Mouse (Mus musculus) heart, embryonic 15.5 days (tissue): ENCODE results near the gene Trmt112. TPM values are rescaled to one million over a fixed set of nuclear protein-coding genes. Genes with fewer than 3 reads are reported as not detected.
A peak's percentile ranks its signal among the peaks of the same experiment; 100 is the strongest.

ENCODE experiments used
- ATAC-seq: fragments of 200-750 bp; cut with Nextera tagmentation; replicated peaks from 2 replicates; pipeline ENCODE4 v1.8.0; 2017; ENCODE audit warnings: low read depth, moderate TSS enrichment; ENCODE audit not compliant: insufficient number of reproducible peaks, insufficient read depth, low FRiP score
- H3K27ac ChIP-seq: fragments of 300-500 bp; sonication (generic); 2 replicates; pipeline ENCODE4 v1.5.1; 2015; ENCODE audit warnings: mild to moderate bottlenecking, inconsistent platforms
- H3K27me3 ChIP-seq: fragments of 300-500 bp; sonication (generic); 2 replicates; pipeline ENCODE4 v1.6.1; 2015; ENCODE audit warnings: inconsistent platforms
- H3K36me3 ChIP-seq: fragments of 300-500 bp; sonication (generic); 2 replicates; pipeline ENCODE4 v1.6.1; 2015; ENCODE audit warnings: mild to moderate bottlenecking, inconsistent platforms
- H3K4me1 ChIP-seq: fragments of 300-500 bp; sonication (generic); replicated peaks from 2 replicates; pipeline ENCODE4 v1.6.1; 2015; ENCODE audit warnings: inconsistent platforms
- H3K4me2 ChIP-seq: fragments of 300-500 bp; sonication (generic); 2 replicates; pipeline ENCODE4 v1.6.1; 2015; ENCODE audit warnings: inconsistent platforms, mild to moderate bottlenecking, moderate library complexity
- H3K4me3 ChIP-seq: fragments of 300-500 bp; sonication (generic); 2 replicates; pipeline ENCODE4 v1.5.1; 2015; ENCODE audit warnings: mild to moderate bottlenecking, inconsistent platforms
- H3K9ac ChIP-seq: fragments of 300-500 bp; sonication (generic); 2 replicates; pipeline ENCODE4 v1.6.1; 2015; ENCODE audit warnings: mild to moderate bottlenecking, inconsistent platforms
- H3K9me3 ChIP-seq: fragments of 300-500 bp; sonication (generic); replicated peaks from 2 replicates; pipeline ENCODE4 v1.6.1; 2016; ENCODE audit warnings: inconsistent platforms
- WGBS: fragments of 180-500 bp; shearing (Covaris S2); methylation state at CpG from one replicate; pipeline ENCODE4 v1.1.7; 2015; ENCODE audit warnings: mixed read lengths; 5-methylcytosine and 5-hydroxymethylcytosine counted together
- polyA plus RNA-seq: library from polyadenylated mRNA; unstranded; fragments of >200 nt; fragmentation: Nextera tagmentation; extraction: Ambion mirVana; gene quantifications from 2 replicates; pipeline ENCODE4 v1.2.1, GENCODE M21; 2015

The Trmt112 gene
- polyA plus RNA-seq, result 72.8 and 80.1 TPM in 2 replicates

DNA sequence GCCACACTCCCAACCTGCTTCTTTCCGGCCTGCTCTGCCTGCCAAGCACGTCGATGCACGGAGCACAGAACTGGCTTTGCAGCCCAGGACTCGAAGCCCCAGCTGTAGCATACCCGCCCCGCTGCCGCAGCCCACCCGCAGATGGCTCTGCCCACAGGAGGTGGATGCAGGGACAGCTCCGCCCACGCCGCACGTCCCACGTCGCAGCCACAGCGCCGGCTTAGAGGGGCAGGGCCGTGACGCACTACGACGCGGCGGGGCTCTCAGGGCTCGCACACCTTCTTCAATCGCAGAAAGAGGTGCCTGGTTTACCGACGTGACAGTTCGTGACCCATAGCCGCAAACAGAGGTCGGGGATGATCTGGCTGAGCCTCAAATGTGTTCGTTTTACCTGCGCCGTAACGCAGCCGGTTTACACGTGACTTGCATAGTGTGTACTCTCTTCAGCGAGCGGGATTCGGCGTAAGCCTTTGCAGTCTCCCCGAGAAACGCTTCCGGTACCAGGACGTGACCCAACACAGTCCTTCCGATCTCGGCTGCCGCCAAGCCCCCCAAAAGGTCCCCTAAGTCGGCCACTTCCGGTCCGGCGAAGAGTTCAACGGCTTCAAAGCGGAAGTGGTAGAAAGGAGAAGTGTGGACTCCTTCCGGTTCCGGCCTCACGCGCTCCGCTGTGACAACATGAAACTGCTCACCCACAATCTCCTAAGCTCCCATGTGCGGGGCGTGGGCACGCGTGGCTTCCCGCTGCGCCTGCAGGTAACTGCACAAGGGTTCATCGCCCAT, at the start of gene Trmt112, which contains the start of gene Prdx5:
TSS of gene Trmt112 (plus strand) at position 192 of the 783 bp plus-strand sequence.
TSS of gene Prdx5 (minus strand) at position 600 of the 783 bp plus-strand sequence.
- Histone ChIP-seq H3K27me3 (no peaks in the 10 kb centered on the region), H3K9ac (peak within 1 kb of the TSS; percentile 76), H3K27ac (peak within 1 kb of the TSS; percentile 100), H3K4me3 (peak within 1 kb of the TSS; percentile 80), H3K4me1 (peaks cover 30% of the 10 kb centered on the region), H3K36me3 (peaks cover 54% of the 10 kb centered on the region), H3K4me2 (peak within 1 kb of the TSS; percentile 83), H3K9me3 (no peaks in the 10 kb centered on the region)
- WGBS, result under 1% methylated on average over 65 of the region's 65 CpGs
- peak; percentile 90 for ATAC-seq

- H3K36me3 ChIP-seq, result no peaks in the 10 kb centered on the region
- no peak overlapping the region for H3K4me3 ChIP-seq
- peaks cover 8% of the 10 kb centered on the region for H3K27me3 ChIP-seq
- no peaks in the 10 kb centered on the region for H3K9me3 ChIP-seq
- WGBS, result 78% methylated on average over 3 of the region's 3 CpGs
- peaks cover 16% of the 10 kb centered on the region for H3K4me1 ChIP-seq
- no peak overlapping the region for H3K9ac ChIP-seq
- no peak overlapping the region for H3K27ac ChIP-seq
- ATAC-seq, result no peak
- H3K4me2 ChIP-seq, result no peak overlapping the region
These were observed 49.5 kb upstream of the Trmt112 start for GRCm38 (mm10) chr19:6859971-6860370.

DNA sequence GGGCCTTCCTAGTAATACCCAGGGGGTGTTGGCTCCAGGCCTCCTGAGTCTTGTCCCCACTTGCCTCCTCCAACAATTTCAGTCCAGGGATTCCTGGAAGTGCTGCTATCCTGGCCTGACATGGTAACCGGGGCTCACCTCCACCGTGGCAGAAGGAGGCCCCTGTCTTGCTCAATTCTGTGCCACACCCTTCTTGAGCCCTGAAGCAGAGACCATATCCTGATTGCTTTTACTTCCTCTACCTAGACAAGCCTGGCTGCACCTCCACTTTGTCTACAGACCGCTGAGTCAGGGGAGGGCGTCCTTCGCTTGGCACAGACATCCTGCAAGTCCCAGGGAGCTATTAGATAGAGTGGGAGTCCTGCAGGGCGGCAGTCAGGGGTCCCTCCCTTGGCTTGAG, 48.8 kb upstream of the Trmt112 start:
- no peak overlapping the region for H3K4me2 ChIP-seq
- peaks cover 9% of the 10 kb centered on the region for H3K4me1 ChIP-seq
- H3K9me3 ChIP-seq, result no peaks in the 10 kb centered on the region
- no peaks in the 10 kb centered on the region for H3K36me3 ChIP-seq
- H3K27ac ChIP-seq, result no peak overlapping the region
- whole genome bisulfite sequencing, result 77% methylated on average over 6 of the region's 6 CpGs
- no peak overlapping the region for H3K9ac ChIP-seq
- ATAC-seq, result no peak
- H3K4me3 ChIP-seq, result no peak overlapping the region
- peaks cover 5% of the 10 kb centered on the region; the same call in 1 of the 2 replicates for H3K27me3 ChIP-seq

DNA sequence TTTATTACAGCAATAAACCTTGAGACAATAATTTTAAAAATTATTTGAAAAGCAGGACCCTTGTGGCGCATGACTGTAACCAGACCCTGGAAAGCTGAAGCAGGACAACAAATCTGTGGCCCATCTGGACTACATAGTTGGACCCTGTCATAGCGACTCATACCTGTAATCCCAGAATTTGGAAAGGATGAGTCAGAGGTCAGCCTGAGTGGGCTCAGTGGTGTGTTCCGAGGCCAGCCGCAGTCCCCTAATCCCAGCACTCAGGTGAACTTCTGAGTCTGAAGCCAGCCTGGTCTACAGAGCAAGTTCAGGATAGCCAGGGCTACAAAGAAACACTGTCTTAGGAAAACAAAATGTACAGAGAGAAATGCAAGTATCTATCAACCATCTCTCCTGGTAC, 48.0 kb upstream of the Trmt112 start:
- Histone ChIP-seq H3K4me3 (no peak overlapping the region), H3K27me3 (no peaks in the 10 kb centered on the region), H3K36me3 (no peaks in the 10 kb centered on the region), H3K4me2 (no peak overlapping the region), H3K4me1 (peaks cover 1% of the 10 kb centered on the region; the same call in 1 of the 2 replicates), H3K27ac (no peak overlapping the region), H3K9me3 (no peaks in the 10 kb centered on the region), H3K9ac (no peak overlapping the region)
- WGBS, result 91% methylated on average over 4 of the region's 4 CpGs
- ATAC-seq, result no peak

DNA sequence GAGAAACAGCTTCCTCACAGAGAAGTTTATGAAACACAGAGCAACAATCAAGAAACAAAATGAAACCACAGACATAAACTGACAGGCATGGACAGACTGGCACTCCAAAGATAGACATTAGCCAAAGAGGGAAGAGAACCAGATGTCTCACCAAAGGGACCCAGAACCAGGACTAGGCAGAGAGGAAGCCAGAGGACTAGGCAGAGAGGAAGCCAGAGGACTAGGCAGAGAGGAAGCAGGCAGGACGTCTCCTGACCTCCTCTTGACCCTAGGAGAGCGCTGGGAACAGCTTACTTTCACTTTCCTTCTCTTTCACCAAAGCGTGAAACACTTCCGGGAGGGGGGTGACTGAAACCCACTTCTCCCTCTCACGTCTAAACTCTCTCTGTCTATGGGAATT, 40.1 kb upstream of the Trmt112 start:
- ATAC-seq, result no peak; the same call in 1 of the 2 replicates

DNA sequence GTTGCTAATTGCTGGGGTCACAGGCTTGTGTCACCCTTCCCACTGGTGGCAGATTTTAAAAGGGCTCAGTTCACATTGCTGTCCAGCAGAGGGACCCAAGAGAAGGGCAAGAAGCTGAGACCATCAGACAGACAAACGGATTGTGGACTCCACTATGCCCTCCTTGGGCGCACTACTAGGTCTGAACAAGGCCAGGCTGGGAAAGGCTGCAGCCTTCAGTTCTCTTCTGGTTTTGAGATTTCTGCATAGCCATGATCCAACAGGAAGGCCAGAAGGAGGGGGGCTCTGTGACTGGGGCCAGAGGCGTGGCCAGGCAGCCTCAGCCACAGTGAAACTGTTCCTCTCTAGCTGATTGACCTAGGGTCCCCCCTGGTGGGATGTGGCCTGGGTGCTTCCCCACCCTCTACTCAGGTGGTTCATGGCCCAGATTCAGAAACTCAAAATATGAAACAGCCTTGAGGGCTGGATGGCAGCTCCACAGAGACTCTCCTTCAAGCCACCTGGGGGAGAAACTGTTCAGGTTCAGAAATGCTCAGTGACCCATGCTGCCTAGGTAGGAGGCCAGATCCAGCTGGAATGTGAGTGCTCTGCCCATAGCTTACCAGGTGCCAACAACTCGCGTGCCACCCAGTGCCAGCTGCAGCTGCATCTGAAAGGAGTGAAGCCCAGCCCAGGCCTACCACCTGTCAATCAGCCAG, 37.8 kb upstream of the Trmt112 start:
- Histone ChIP-seq H3K4me1 (0 out of 2 replicates have a peak, but pooled peaks cover 8% of the 10 kb centered on the region), H3K36me3 (no peaks in the 10 kb centered on the region), H3K4me2 (no peak overlapping the region), H3K27ac (no peak overlapping the region), H3K4me3 (no peak overlapping the region), H3K27me3 (no peaks in the 10 kb centered on the region), H3K9me3 (no peaks in the 10 kb centered on the region), H3K9ac (no peak overlapping the region)
- 62% methylated on average over 5 of the region's 5 CpGs for WGBS
- no peak for ATAC-seq

More for the DNA sequence above, 40.1 kb upstream of the Trmt112 start:
- Histone ChIP-seq H3K27me3 (no peaks in the 10 kb centered on the region), H3K4me3 (peak overlapping the region; percentile 40), H3K4me2 (peak overlapping the region; percentile 57), H3K4me1 (0 out of 2 replicates have a peak, but pooled peaks cover 8% of the 10 kb centered on the region), H3K9ac (peak overlapping the region; percentile 19; the same call in 1 of the 2 replicates), H3K36me3 (no peaks in the 10 kb centered on the region), H3K27ac (peak overlapping the region; percentile 54), H3K9me3 (no peaks in the 10 kb centered on the region)
- 7% methylated on average over 5 of the region's 5 CpGs for WGBS

DNA sequence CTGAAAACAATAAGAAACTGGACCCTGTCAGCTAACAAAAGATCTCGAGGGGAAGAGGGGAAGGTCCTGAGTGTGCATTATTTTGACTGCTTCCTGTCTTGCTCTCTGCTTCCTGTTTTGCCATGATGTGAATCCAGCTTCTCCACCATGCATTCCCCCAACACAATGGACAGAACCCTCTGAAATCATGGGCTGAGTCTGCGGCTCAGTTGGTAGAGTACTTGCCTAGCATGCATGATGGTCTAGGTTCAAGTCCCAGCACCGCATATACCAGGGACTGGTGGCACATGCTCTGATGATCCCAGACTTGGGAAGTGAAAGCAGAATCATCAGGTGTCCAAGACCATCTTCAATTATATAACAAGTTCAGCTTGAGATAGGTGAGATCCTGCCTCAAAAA, 36.8 kb upstream of the Trmt112 start:
- H3K9ac ChIP-seq, result no peak overlapping the region
- no peaks in the 10 kb centered on the region for H3K27me3 ChIP-seq
- H3K4me1 ChIP-seq, result 0 out of 2 replicates have a peak, but pooled peaks cover 8% of the 10 kb centered on the region
- 66% methylated on average over 3 of the region's 3 CpGs for WGBS
- H3K4me3 ChIP-seq, result no peak overlapping the region
- no peak overlapping the region for H3K4me2 ChIP-seq
- no peak for ATAC-seq
- H3K9me3 ChIP-seq, result no peaks in the 10 kb centered on the region
- H3K27ac ChIP-seq, result no peak overlapping the region
- no peaks in the 10 kb centered on the region for H3K36me3 ChIP-seq

DNA sequence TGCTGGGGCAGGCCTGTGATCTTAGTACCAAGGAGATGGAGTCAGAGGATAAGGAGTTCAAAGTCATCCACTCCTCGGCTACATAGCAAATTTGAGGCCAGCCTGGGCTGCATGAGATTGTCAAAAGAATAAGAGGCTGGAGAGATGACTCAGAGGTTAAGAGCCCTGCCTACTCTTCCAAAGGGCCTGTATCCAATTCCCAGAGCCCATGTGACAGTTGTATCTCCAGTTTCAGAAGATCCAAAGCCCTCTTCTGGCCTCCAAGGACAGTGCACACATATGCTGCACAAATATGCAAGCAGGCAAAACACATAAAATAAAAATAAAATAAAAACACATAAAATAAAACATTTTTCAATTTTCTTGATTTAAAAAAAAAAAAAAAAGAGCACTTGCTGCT, 35.2 kb upstream of the Trmt112 start:
- Histone ChIP-seq H3K27me3 (no peaks in the 10 kb centered on the region), H3K36me3 (no peaks in the 10 kb centered on the region), H3K4me2 (no peak overlapping the region), H3K27ac (no peak overlapping the region), H3K9ac (no peak overlapping the region), H3K9me3 (no peaks in the 10 kb centered on the region), H3K4me3 (no peak overlapping the region), H3K4me1 (0 out of 2 replicates have a peak, but pooled peaks cover 5% of the 10 kb centered on the region)
- no peak for ATAC-seq
- 50% methylated on average over 1 of the region's 1 CpGs for WGBS

- Histone ChIP-seq H3K4me2 (no peak overlapping the region), H3K9ac (no peak overlapping the region), H3K27ac (no peak overlapping the region), H3K36me3 (no peaks in the 10 kb centered on the region), H3K9me3 (no peaks in the 10 kb centered on the region), H3K27me3 (no peaks in the 10 kb centered on the region), H3K4me1 (0 out of 2 replicates have a peak, but pooled peaks cover 3% of the 10 kb centered on the region), H3K4me3 (no peak overlapping the region)
- WGBS, result 81% methylated on average over 6 of the region's 6 CpGs
- no peak for ATAC-seq
These were observed 33.7 kb upstream of the Trmt112 start for GRCm38 (mm10) chr19:6875834-6876233.

- Histone ChIP-seq H3K4me3 (no peak overlapping the region), H3K9me3 (no peaks in the 10 kb centered on the region), H3K4me2 (no peak overlapping the region), H3K9ac (no peak overlapping the region), H3K27me3 (no peaks in the 10 kb centered on the region), H3K36me3 (no peaks in the 10 kb centered on the region), H3K4me1 (0 out of 2 replicates have a peak, but pooled peaks cover under 1% of the 10 kb centered on the region), H3K27ac (no peak overlapping the region)
- no peak for ATAC-seq
These were observed 32.7 kb upstream of the Trmt112 start for GRCm38 (mm10) chr19:6876799-6877198.

DNA sequence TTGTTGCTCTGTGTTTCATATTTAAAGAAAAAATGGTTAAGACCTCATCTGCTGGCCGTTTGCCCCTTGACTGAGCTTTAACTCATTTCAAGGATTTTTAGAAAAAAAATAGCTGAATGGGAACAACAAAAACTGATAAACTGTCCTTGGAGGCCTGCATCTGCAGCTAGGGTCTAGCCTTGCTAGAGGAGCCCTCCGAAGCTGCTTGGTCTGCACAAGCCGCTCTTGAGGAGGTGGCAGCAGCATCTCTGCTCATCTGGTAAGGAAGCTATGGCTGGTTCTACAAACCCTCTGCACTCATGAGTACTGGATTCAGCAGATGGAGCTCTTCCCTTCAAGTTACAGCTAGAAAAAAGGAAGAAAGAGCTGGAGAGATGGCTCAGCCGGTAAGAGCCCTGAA, 31.5 kb upstream of the Trmt112 start:
- ATAC-seq, result no peak
- H3K27ac ChIP-seq, result no peak overlapping the region
- H3K36me3 ChIP-seq, result no peaks in the 10 kb centered on the region
- no peak overlapping the region for H3K4me3 ChIP-seq
- no peaks in the 10 kb centered on the region for H3K9me3 ChIP-seq
- WGBS, result 82% methylated on average over 4 of the region's 4 CpGs
- no peaks in the 10 kb centered on the region for H3K4me1 ChIP-seq
- no peak overlapping the region for H3K9ac ChIP-seq
- H3K27me3 ChIP-seq, result no peaks in the 10 kb centered on the region
- H3K4me2 ChIP-seq, result no peak overlapping the region
